Mouse (Mus musculus) lung, postnatal 0 days (tissue): ENCODE measurements at regions not wholly inside any gene's neighbourhood (a gene's known extent, or its start where the extent isn't known, plus 50 kb on each side); places are given as distances from the start of the nearest gene placed in this dataset.

Experiments used
- CTCF ChIP-seq: IDR thresholded peaks from 2 replicates; pipeline ENCODE4 v1.5.1; 2016; ENCODE audit warnings: antibody characterized with exemption, mild to moderate bottlenecking
- EP300 ChIP-seq: IDR thresholded peaks from 2 replicates; pipeline ENCODE4 v1.6.1; 2016; ENCODE audit warnings: antibody characterized with exemption, mild to moderate bottlenecking, control low read depth

GRCm38 (mm10) chrX:163848510-163849199 is 60.2 kb upstream of the Ap1s2 start:
- TF ChIP-seq EP300 (no peak), CTCF (no peak)
